Comparison of ENCODE assay signal across 19 mouse cellular contexts in the genomic region with DNA sequence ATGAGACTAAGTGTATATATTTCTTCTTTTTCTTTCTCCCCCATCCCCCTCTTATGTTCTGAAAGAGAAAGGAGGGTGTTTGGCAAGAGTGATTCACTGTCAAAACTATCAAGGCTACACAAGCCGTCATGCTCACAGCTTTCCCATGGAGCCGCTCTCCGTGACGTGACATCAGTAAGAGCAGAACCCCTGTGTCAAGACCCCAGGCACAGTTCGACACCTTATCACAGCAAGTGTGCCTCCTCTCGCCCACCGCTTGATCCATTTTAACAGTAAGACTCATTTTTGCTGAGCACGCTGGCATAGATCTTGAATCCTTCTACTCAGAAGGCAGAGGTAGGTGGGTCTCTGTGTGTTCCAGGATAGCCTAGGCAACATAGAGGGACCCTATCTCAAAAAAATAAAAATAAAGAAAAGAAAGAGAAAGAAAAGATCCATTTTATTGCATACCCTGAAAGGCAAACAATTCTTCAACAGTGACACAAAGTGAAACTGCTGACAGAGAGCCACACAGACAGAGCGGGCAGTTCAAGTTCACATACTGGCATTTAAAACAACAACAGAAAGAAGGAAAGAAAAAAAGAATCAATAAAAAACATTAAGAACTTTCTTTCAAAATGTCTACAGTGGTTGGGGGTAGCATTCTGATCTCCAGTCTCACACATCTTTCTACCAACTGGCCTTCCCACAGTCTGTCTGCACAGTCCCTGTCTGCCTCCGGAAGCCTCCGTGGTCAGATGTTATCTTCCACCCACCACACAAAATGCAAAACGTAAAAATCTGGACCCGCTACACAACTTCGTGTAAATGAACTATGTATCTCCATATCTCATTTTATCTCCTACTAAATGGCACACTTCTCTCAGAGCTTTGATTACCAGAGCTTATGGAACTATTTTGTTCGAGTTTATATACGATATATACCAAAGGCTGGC. TPM values are rescaled to one million over a fixed set of nuclear protein-coding genes. Genes with fewer than 3 reads are reported as not detected.
DNase-seq lines count a peak whose midpoint lies in the region; ATAC-seq and TF ChIP-seq lines count a peak whose summit lies in the region.
"Had no signal": no experiment of that assay in that cellular context is flagged by ENCODE, and none has a peak within 500 bp of the region (broad histone marks: within the 10 kb centered on the region; RNA-seq: fewer than 3 reads in every experiment).

No protein-coding gene starts in this region.

- TF ChIP-seq EP300 in CH12.LX (IDR thresholded peaks at IDR 0.05; ENCODE audit: low read length), result no peak
- no peak for TF ChIP-seq EP300 in liver, embryonic 14.5 days (IDR thresholded peaks at IDR 0.05; ENCODE audit: low read depth)

- no peak for TF ChIP-seq RAD21 in CH12.LX (IDR thresholded peaks at IDR 0.05; ENCODE audit: low read depth, low read length)

- ATAC-seq in erythroblast, adult 5-6 weeks (replicated peaks; ENCODE audit: low FRiP score, poor library complexity, severe bottlenecking), result no peak
- no peak for ATAC-seq in liver, embryonic 14.5 days (ENCODE audit: insufficient read depth)
- ATAC-seq: forebrain, postnatal 0 days; intestine, embryonic 15.5 days had no signal

- H3K4me1 ChIP-seq in erythroblast, embryonic 14.5 days (ENCODE audit: control insufficient read depth), result peaks cover 29% of the 10 kb centered on the region
- H3K4me1 ChIP-seq in CH12.LX (ENCODE audit: control insufficient read depth in 1 of 2, insufficient read depth in 2 of 2), result peaks cover 0 to 2% of the 10 kb centered on the region in 2 experiments; a peak in 2 of 4 replicates
- H3K4me1 ChIP-seq in liver, embryonic 14.5 days (replicated peaks; ENCODE audit: control insufficient read depth in 2 of 2, insufficient read depth in 2 of 2, low read length in 1 of 2), result peaks cover 4 to 15% of the 10 kb centered on the region in 2 experiments

- no peaks in the 10 kb centered on the region for H3K27me3 ChIP-seq in erythroblast, embryonic 14.5 days (ENCODE audit: control insufficient read depth)
- H3K27me3 ChIP-seq in CH12.LX (replicated peaks), result no peaks in the 10 kb centered on the region
- H3K27me3 ChIP-seq in liver, embryonic 14.5 days (ENCODE audit: control insufficient read depth, insufficient read depth, low read length), result no peaks in the 10 kb centered on the region
- H3K27me3 ChIP-seq: heart, embryonic 12.5 days; intestine, embryonic 15.5 days; kidney, embryonic 15.5 days; neural tube, embryonic 15.5 days had no signal

- peak overlapping the region; percentile 88 for H3K4me2 ChIP-seq in CH12.LX (ENCODE audit: insufficient read depth, low read depth, poor library complexity, severe bottlenecking)
- peak overlapping the region; percentile 18; the same call in 1 of the 2 replicates for H3K4me2 ChIP-seq in liver, embryonic 14.5 days (ENCODE audit: low read depth)
- H3K4me2 ChIP-seq: heart, embryonic 12.5 days; intestine, embryonic 15.5 days; kidney, embryonic 15.5 days; limb, embryonic 12.5 days; neural tube, embryonic 15.5 days had no signal

- no peaks in the 10 kb centered on the region for H3K9me3 ChIP-seq in erythroblast, embryonic 14.5 days (ENCODE audit: control insufficient read depth, low read length)
- H3K9me3 ChIP-seq in CH12.LX (replicated peaks; ENCODE audit: low read length), result no peaks in the 10 kb centered on the region
- H3K9me3 ChIP-seq in liver, embryonic 14.5 days (ENCODE audit: control insufficient read depth, low read length), result no peaks in the 10 kb centered on the region
- H3K9me3 ChIP-seq: G1E; heart, embryonic 12.5 days; intestine, embryonic 15.5 days; kidney, embryonic 15.5 days; limb, embryonic 12.5 days; neural tube, embryonic 15.5 days had no signal

- WGBS in liver, embryonic 14.5 days (ENCODE audit: insufficient replicate concordance), result 50% methylated on average over 16 of the region's 16 CpGs

- no peak overlapping the region for H3K27ac ChIP-seq in CH12.LX (ENCODE audit: insufficient read depth, low read depth)
- H3K27ac ChIP-seq in liver, embryonic 14.5 days, result no peak overlapping the region
- H3K27ac ChIP-seq: intestine, embryonic 15.5 days; kidney, embryonic 15.5 days; left cerebral cortex, adult 2 months; limb, embryonic 12.5 days; neural tube, embryonic 15.5 days had no signal

- no peak for DNase-seq in CH12.LX (ENCODE audit: extremely low read depth)
- no peak for DNase-seq in liver, embryonic 14.5 days (ENCODE audit: low read depth in 3 of 3, low spot score in 3 of 3)
- peak; percentile 49 for DNase-seq in thymus, postnatal 25 days
- DNase-seq in urinary bladder, postnatal 25 days (ENCODE audit: low spot score), result no peak
- no peak for DNase-seq in cerebellum, adult 9-10 months
- no peak for DNase-seq in lung, adult 18-20 months
- DNase-seq: cerebellum, postnatal 10 days; forebrain, postnatal 0 days; gastrocnemius, postnatal 10 days; retina, postnatal 1 day had no signal

- no peaks in the 10 kb centered on the region; the same call in 1 of the 2 replicates for H3K36me3 ChIP-seq in erythroblast, embryonic 14.5 days (ENCODE audit: control insufficient read depth)
- no peaks in the 10 kb centered on the region for H3K36me3 ChIP-seq in CH12.LX (replicated peaks in 1 of 2; ENCODE audit: control insufficient read depth in 1 of 2, insufficient read depth in 1 of 2, low read length in 1 of 2)
- H3K36me3 ChIP-seq in liver, embryonic 14.5 days (replicated peaks; ENCODE audit: control insufficient read depth, insufficient read depth, low read depth), result no peaks in the 10 kb centered on the region
- H3K36me3 ChIP-seq: G1E; intestine, embryonic 15.5 days; neural tube, embryonic 15.5 days had no signal

- dilution Hi-C loops in CH12.LX (cut with MboI; ENCODE audit: extremely low pct_ligation_motif_present, extremely low pct_unique_long_range_greater_than_20kb, low sequenced_read_pairs), result no loop called here

- H3K4me3 ChIP-seq in erythroblast, embryonic 14.5 days (replicated peaks), result peak overlapping the region; percentile 11
- H3K4me3 ChIP-seq in CH12.LX (replicated peaks in 1 of 3; ENCODE audit: low read depth in 2 of 3, low read length in 2 of 3, poor library complexity in 1 of 3), result peak overlapping the region in 1 of 3 experiments; percentile 39
- no peak overlapping the region for H3K4me3 ChIP-seq in liver, embryonic 14.5 days (ENCODE audit: insufficient read depth in 1 of 2, low read depth in 2 of 2, low read length in 2 of 2)
- H3K4me3 ChIP-seq: heart, embryonic 12.5 days; intestine, embryonic 15.5 days; kidney, embryonic 15.5 days; left cerebral cortex, adult 2 months; limb, embryonic 12.5 days; neural tube, embryonic 15.5 days had no signal

- no peak for TF ChIP-seq POLR2A in CH12.LX (IDR thresholded peaks at IDR 0.05; ENCODE audit: low read depth, low read length)

- no peak for TF ChIP-seq CTCF in CH12.LX (conservative IDR thresholded peaks at IDR 0.05 in 1 of 2, IDR thresholded peaks at IDR 0.05 in 1 of 2; ENCODE audit: low read depth in 2 of 2, low read length in 2 of 2)
- no peak for TF ChIP-seq CTCF in liver, embryonic 14.5 days (IDR thresholded peaks at IDR 0.05; ENCODE audit: low read depth)

- no peak overlapping the region for H3K9ac ChIP-seq in CH12.LX (ENCODE audit: insufficient read depth, low read depth)
- H3K9ac ChIP-seq in liver, embryonic 14.5 days (replicated peaks), result no peak overlapping the region
- H3K9ac ChIP-seq: forebrain, postnatal 0 days; heart, embryonic 12.5 days; intestine, embryonic 15.5 days; kidney, embryonic 15.5 days; limb, embryonic 12.5 days; neural tube, embryonic 15.5 days had no signal

- H3K79me2 ChIP-seq in CH12.LX (replicated peaks; ENCODE audit: control insufficient read depth, extremely low read depth, insufficient read depth, poor library complexity, severe bottlenecking), result no peaks in the 10 kb centered on the region

- in situ Hi-C loops in CH12.LX (cut with MboI; ENCODE audit: low pct_ligation_motif_present, low pct_unique_long_range_greater_than_20kb, low sequenced_read_pairs), result no loop called here

TF ChIP-seq in CH12.LX, 34 proteins besides CTCF, POLR2A, EP300 and RAD21:
- TF ChIP-seq HCFC1 (IDR thresholded peaks at IDR 0.05; ENCODE audit: low read depth, low read length) (no peak), JUN (IDR thresholded peaks at IDR 0.05; ENCODE audit: insufficient read depth, low read depth, low read length) (peak; percentile 17; the same call in 1 of the 2 replicates), MXI1 (IDR thresholded peaks at IDR 0.05; ENCODE audit: low read depth, low read length) (no peak), IRF4 (IDR thresholded peaks at IDR 0.05; ENCODE audit: low read depth, low read length) (peak; percentile 76), JUND (conservative IDR thresholded peaks at IDR 0.05; ENCODE audit: low read depth, low read length) (peak; percentile 55), MAFK (IDR thresholded peaks at IDR 0.05; ENCODE audit: insufficient replicate concordance, low read length) (0 out of 2 replicates have a peak, but pooled peaks have one; percentile 39), SIN3A (IDR thresholded peaks at IDR 0.05; ENCODE audit: low read length) (no peak; the same call in 1 of the 2 replicates), MYC (IDR thresholded peaks at IDR 0.05; ENCODE audit: low read depth, low read length) (no peak), CHD2 (IDR thresholded peaks at IDR 0.05; ENCODE audit: low read length) (no peak), ZKSCAN1 (IDR thresholded peaks at IDR 0.05; ENCODE audit: borderline replicate concordance, low read depth, low read length) (no peak)

RNA-seq across cellular contexts. Expression of gene Tgfbr3, which starts 24.7 kb away (rescaled TPM):
- polyA plus RNA-seq in erythroblast, embryonic 14.5 days (2012), result 0.03 and 0.06 TPM in 2 replicates
- 1.5 and 1.9 TPM in 2 replicates for total RNA-seq in erythroblast, adult 5-6 weeks (2015; ENCODE audit: low replicate concordance)
- total RNA-seq in erythroblast, adult 5-6 weeks (2017; ENCODE audit: low replicate concordance), result 2.2 and 2.6 TPM in 2 replicates
- total RNA-seq in CH12.LX (2012; rRNA removed) (0.25 and 0.30 TPM in 2 replicates), CH12.LX (2014; rRNA removed) (0.09 and 0.46 TPM in 2 replicates)
- polyA plus RNA-seq in CH12.LX (2012; ENCODE audit: insufficient read length, low read depth), result 0.10 and 0.13 TPM in 2 replicates
- polyA plus RNA-seq in liver, embryonic 14.5 days (2012; rRNA removed), result 3.1 and 4.3 TPM in 2 replicates
- 7.5 and 7.7 TPM in 2 replicates for polyA plus RNA-seq in liver, embryonic 14.5 days (2014; fragmentation: Nextera tagmentation; extraction: Ambion mirVana)
- polyA plus RNA-seq: G1E had no signal
